Mouse (Mus musculus): Measurements from ENCODE around the gene Mansc4. TPM values are rescaled to one million over a fixed set of nuclear protein-coding genes. Genes with fewer than 3 reads are reported as not detected.

The Mansc4 gene
- polyA plus RNA-seq, 1 experiment from 2014 or later = 0.96 TPM

Other genes starting within 250 kb of the Mansc4 start
- not detected in 2 replicates for gene Smco2, start 236.9 kb downstream of the Mansc4 start, polyA plus RNA-seq (2014; fragmentation: Nextera tagmentation; extraction: Ambion mirVana)
- gene Ppfibp1, start 198.5 kb downstream of the Mansc4 start, polyA plus RNA-seq (2014; fragmentation: Nextera tagmentation; extraction: Ambion mirVana) = 29.0 and 36.1 TPM in 2 replicates
- gene 1700034J05Rik, start 132.6 kb downstream of the Mansc4 start, polyA plus RNA-seq (2014; fragmentation: Nextera tagmentation; extraction: Ambion mirVana) = 0.20 and 0.46 TPM in 2 replicates
- gene Rep15, start 54.4 kb downstream of the Mansc4 start, polyA plus RNA-seq (2014; fragmentation: Nextera tagmentation; extraction: Ambion mirVana) = 0.46 and 0.98 TPM in 2 replicates
- gene Mrps35, start 44.3 kb downstream of the Mansc4 start, polyA plus RNA-seq (2014; fragmentation: Nextera tagmentation; extraction: Ambion mirVana) = 84.1 and 87.5 TPM in 2 replicates
- 9.0 and 9.9 TPM in 2 replicates for gene Klhl42, start 4.3 kb upstream of the Mansc4 start, polyA plus RNA-seq (2014; fragmentation: Nextera tagmentation; extraction: Ambion mirVana)
- gene Pthlh, start 177.2 kb upstream of the Mansc4 start, polyA plus RNA-seq (2014; fragmentation: Nextera tagmentation; extraction: Ambion mirVana) = 5.6 and 7.4 TPM in 2 replicates